Mouse (Mus musculus): ENCODE data around the gene Gm7544. TPM values are rescaled to one million over a fixed set of nuclear protein-coding genes. Genes with fewer than 3 reads are reported as not detected.
"Not testable (repeated sequence)": the region's sequence is repeated elsewhere in the genome, so short reads cannot be mapped to it uniquely, and the experiment has no call there.

The Gm7544 gene
- total RNA-seq (2021), result not detected
- long read RNA-seq, experiment 1, result 0 reads
- long read RNA-seq, experiment 2, result 0 reads

- not testable (repeated sequence) for DNase-seq (ENCODE audit: low spot score in 2 of 2); H3K4me3 ChIP-seq; H3K27ac ChIP-seq
Observed at GRCm38 (mm10) chr1:82955913-82956312, at the start of gene Gm7544. Gene Gm7544, minus strand, starts transcription at chr1:82956013.

GRCm38 (mm10) chr1:83000306-83000705, 44.5 kb upstream of the Gm7544 start, which contains the start of gene Gm47959:
Gene Gm47959, plus strand, starts transcription at chr1:83000548.
- not testable (repeated sequence) for DNase-seq (ENCODE audit: low spot score in 2 of 2); H3K4me3 ChIP-seq; H3K27ac ChIP-seq

- Histone ChIP-seq H3K4me3 (no peak overlapping the region), H3K27ac (no peak overlapping the region)
- TF ChIP-seq CTCF (conservative IDR thresholded peaks at IDR 0.05), result no peak
- no peak for DNase-seq (ENCODE audit: low spot score in 2 of 2)
Observed at GRCm38 (mm10) chr1:82993947-82994346, 38.1 kb upstream of the Gm7544 start.

- no peak overlapping the region for H3K4me3 ChIP-seq
- no peak overlapping the region for H3K27ac ChIP-seq
- DNase-seq (ENCODE audit: low spot score in 2 of 2), result no peak
- TF ChIP-seq CTCF (conservative IDR thresholded peaks at IDR 0.05), result no peak
Observed at GRCm38 (mm10) chr1:82992093-82992492, 36.3 kb upstream of the Gm7544 start.

- Histone ChIP-seq H3K4me3 (no peak overlapping the region), H3K27ac (no peak overlapping the region)
- TF ChIP-seq CTCF (conservative IDR thresholded peaks at IDR 0.05), result no peak
- no peak for DNase-seq (ENCODE audit: low spot score in 2 of 2)
Observed at GRCm38 (mm10) chr1:82991596-82991995, 35.8 kb upstream of the Gm7544 start.

GRCm38 (mm10) chr1:82991062-82991461, 35.2 kb upstream of the Gm7544 start:
- Histone ChIP-seq H3K27ac (no peak overlapping the region), H3K4me3 (no peak overlapping the region)
- DNase-seq (ENCODE audit: low spot score in 2 of 2), result no peak
- TF ChIP-seq CTCF (conservative IDR thresholded peaks at IDR 0.05), result no peak

- no peak overlapping the region for H3K27ac ChIP-seq
- peak; percentile 65 to 76 for DNase-seq (ENCODE audit: low spot score in 2 of 2)
- no peak overlapping the region for H3K4me3 ChIP-seq
- peak; percentile 88 for TF ChIP-seq CTCF (conservative IDR thresholded peaks at IDR 0.05)
Observed at GRCm38 (mm10) chr1:82987530-82988198, 31.9 kb upstream of the Gm7544 start.

GRCm38 (mm10) chr1:82986738-82987137, 30.9 kb upstream of the Gm7544 start:
- no peak for TF ChIP-seq CTCF (conservative IDR thresholded peaks at IDR 0.05)
- no peak overlapping the region for H3K27ac ChIP-seq
- no peak for DNase-seq (ENCODE audit: low spot score in 2 of 2)
- no peak overlapping the region for H3K4me3 ChIP-seq

GRCm38 (mm10) chr1:82977840-82978239, 22.0 kb upstream of the Gm7544 start:
- Histone ChIP-seq H3K27ac (no peak overlapping the region), H3K4me3 (no peak overlapping the region)
- TF ChIP-seq CTCF (conservative IDR thresholded peaks at IDR 0.05), result no peak
- DNase-seq (ENCODE audit: low spot score in 2 of 2), result no peak

GRCm38 (mm10) chr1:82975750-82976149, 19.9 kb upstream of the Gm7544 start:
- H3K4me3 ChIP-seq, result no peak overlapping the region
- TF ChIP-seq CTCF (conservative IDR thresholded peaks at IDR 0.05), result no peak
- DNase-seq (ENCODE audit: low spot score in 2 of 2), result no peak
- H3K27ac ChIP-seq, result no peak overlapping the region; the same call in 1 of the 2 replicates

- Histone ChIP-seq H3K4me3 (no peak overlapping the region), H3K27ac (peak overlapping the region; percentile 40)
- no peak for TF ChIP-seq CTCF (conservative IDR thresholded peaks at IDR 0.05)
- DNase-seq (ENCODE audit: low spot score in 2 of 2), result no peak
Observed at GRCm38 (mm10) chr1:82974342-82974741, 18.5 kb upstream of the Gm7544 start.

- DNase-seq (ENCODE audit: low spot score in 2 of 2), result no peak
- peak overlapping the region; percentile 72 for H3K27ac ChIP-seq
- H3K4me3 ChIP-seq, result no peak overlapping the region
- TF ChIP-seq CTCF (conservative IDR thresholded peaks at IDR 0.05), result no peak
Observed at GRCm38 (mm10) chr1:82973901-82974300, 18.1 kb upstream of the Gm7544 start.

GRCm38 (mm10) chr1:82973244-82973643, 17.4 kb upstream of the Gm7544 start:
- DNase-seq (ENCODE audit: low spot score in 2 of 2), result no peak
- no peak overlapping the region for H3K4me3 ChIP-seq
- peak overlapping the region; percentile 72 for H3K27ac ChIP-seq
- peak; percentile 63 for TF ChIP-seq CTCF (conservative IDR thresholded peaks at IDR 0.05)

GRCm38 (mm10) chr1:82972046-82972445, 16.2 kb upstream of the Gm7544 start:
- DNase-seq (ENCODE audit: low spot score in 2 of 2), result no peak
- Histone ChIP-seq H3K27ac (peak overlapping the region; percentile 9; the same call in 1 of the 2 replicates), H3K4me3 (no peak overlapping the region)
- TF ChIP-seq CTCF (conservative IDR thresholded peaks at IDR 0.05), result no peak
